Mouse (Mus musculus) hematopoietic multipotent progenitor cell, adult 10-12 weeks (in vitro differentiated cells): ENCODE data around the gene Mybbp1a. TPM values are rescaled to one million over a fixed set of nuclear protein-coding genes. Genes with fewer than 3 reads are reported as not detected.

ENCODE experiments used
- polyA plus RNA-seq: library from polyadenylated mRNA; stranded (reverse); fragments of >175 nt; gene quantifications from 2 replicates; pipeline ENCODE4 v1.2.3, GENCODE M21; 2012; ENCODE audit warnings: low replicate concordance

The Mybbp1a gene
- polyA plus RNA-seq, result 53.3 and 73.9 TPM in 2 replicates

DNA sequence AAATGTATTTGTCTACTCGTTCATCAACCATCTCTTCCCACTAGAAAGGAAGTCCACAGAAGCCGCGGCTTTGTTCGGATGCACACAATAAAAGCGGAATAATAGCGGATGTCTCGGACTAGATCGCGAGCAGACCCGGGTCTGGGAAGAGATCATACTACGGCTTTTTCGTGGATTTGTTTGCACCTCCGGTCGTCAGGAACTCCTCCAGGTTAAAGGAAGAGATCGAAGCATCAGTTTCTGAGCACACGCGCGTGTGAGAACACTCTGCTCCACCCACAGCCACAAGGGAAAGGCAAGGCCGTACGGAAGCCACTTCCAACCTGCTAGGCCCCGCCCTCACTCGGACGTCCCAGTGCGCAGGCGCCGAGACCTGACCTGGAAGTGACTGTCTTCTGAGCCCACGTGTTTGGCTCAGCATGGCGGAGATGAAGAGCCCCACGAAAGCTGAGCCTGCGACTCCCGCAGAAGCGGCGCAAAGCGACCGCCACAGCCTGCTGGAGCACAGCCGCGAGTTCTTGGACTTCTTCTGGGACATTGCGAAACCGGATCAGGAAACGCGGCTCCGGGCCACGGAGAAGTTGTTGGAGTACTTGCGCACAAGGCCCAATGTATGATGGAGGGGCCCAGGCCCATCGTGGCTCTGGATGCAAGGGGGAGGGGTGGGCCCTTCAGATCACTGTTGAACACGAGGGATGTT is at the start of gene Mybbp1a:
Mybbp1a (plus strand) TSS at position 391 of the 700 bp plus-strand sequence.

DNA sequence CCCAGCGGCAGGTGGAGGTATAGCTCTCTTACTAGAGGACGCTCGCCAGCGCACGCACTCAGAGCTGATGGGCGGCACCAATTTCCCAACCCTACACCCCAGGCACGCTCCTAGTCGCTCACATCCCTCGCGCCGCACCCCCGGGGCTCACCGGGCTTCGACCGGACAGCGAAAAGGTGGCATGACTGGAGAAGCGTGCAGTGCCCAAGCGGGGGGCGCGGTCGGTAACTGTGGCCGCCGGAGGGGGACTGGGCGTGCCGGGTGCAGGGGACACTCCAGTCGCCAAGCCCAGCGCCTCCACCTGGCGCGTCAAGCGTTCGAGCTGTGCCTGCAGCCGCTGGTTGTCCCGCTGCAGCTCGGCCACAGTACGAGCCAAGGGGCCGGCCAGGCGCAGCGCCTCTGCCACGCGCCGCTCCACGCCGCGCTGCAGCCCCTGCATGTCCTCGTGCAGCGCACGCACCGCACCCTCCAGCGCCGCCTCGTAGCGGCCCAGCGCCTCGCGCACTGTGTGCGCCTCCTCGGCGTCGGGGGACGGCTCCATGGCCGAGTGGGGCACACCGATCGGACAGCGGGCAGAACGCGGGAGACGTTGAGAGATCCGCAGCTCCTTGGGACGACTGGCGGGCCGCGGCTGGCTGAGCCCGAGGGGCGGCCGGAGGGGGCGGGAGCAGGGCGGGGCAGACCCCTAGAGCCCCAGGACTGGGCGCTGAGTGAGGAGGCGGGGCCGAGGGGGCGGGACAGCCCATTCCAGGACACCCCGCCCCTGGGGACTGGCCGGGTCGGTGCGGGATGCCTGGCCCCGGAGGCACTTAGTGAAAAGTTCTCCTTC is 29.8 kb upstream of the Mybbp1a start, which contains the start of gene Smtnl2:
Smtnl2 (minus strand) TSS at position 621 of the 829 bp plus-strand sequence.

DNA sequence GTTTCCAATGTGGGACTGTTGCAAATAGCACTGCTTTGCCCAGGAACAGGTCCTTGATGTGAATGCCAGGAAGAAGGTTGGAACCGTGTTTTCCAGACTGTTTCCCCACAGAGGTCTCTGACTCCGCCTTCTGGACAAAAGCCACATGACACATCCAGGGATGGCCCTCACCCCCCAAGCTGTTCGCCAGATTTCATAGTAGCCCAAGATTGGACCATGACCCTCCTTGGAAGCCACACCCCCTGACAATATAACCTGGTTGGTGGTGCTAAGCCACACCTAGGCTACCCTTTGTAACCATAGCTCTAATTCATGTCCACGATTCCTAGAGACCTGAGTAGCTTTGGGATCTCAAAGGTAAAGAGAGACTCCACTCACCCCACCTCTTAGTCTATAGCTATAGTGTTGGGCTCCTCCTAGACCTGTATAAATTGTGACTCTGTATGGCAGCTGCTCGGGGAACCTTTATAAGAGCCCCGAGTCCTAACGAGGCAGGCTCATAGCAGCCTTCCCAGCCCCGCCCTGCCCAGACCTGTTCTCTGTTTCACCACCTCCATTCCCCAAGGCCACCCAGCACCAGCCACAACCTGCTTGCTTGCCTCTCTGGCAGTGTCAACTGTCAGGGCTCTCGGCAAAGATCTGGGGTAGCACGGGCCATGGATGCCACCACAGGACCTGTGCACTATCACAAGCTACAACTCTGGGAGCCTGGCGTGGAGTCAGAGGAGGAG is 6.0 kb upstream of the Mybbp1a start, which contains the start of gene Ggt6:
Ggt6 (plus strand) TSS at position 564 of the 731 bp plus-strand sequence.

DNA sequence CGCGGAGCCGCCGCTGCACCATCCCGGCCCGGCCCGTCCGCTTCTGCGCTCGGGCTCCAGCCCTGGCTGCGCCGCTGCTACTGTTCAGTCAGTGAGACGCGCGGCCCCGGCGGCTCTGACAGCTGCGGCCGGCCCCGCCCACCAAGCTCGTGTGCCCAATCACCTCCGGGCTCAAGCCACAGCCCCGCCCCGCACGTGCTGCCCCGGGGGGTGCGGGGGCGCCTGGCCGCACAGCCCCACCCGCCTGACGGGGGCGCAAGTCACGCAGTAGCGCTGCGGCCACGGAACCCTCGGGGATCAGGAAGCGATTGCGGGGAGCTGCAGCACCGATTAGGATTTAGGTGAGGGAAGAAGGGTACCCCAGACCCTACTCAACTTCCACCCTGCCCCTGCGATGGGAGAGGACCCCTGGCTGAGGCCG is 48.7 kb downstream of the Mybbp1a start, which contains the start of gene Spns2:
Spns2 (minus strand) TSS at position 24 of the 421 bp plus-strand sequence.

Other genes with a start within 250 kb of the Mybbp1a start
- gene Gm43951, start 234.5 kb upstream of the Mybbp1a start, polyA plus RNA-seq, result 0.10 and 0.28 TPM in 2 replicates
- 1.9 and 2.4 TPM in 2 replicates for gene 4933427D14Rik, start 233.9 kb upstream of the Mybbp1a start, polyA plus RNA-seq
- 26.6 and 40.1 TPM in 2 replicates for gene Txndc17, start 233.8 kb upstream of the Mybbp1a start, polyA plus RNA-seq
- 0.15 and 1.4 TPM in 2 replicates for gene Med31, start 225.8 kb upstream of the Mybbp1a start, polyA plus RNA-seq
- gene Slc13a5, start 174.1 kb upstream of the Mybbp1a start, polyA plus RNA-seq, result not detected in 2 replicates
- 2.2 and 3.8 TPM in 2 replicates for gene Xaf1, start 139.7 kb upstream of the Mybbp1a start, polyA plus RNA-seq
- gene Fbxo39, start 126.9 kb upstream of the Mybbp1a start, polyA plus RNA-seq, result not detected in 2 replicates
- not detected in 2 replicates for gene Tekt1, start 78.9 kb upstream of the Mybbp1a start, polyA plus RNA-seq
- 0.08 and 0.16 TPM in 2 replicates for gene Smtnl2, start 29.6 kb upstream of the Mybbp1a start, polyA plus RNA-seq
- gene Ggt6, start 5.8 kb upstream of the Mybbp1a start, polyA plus RNA-seq, result not detected in 2 replicates
- gene Spns2, start 48.5 kb downstream of the Mybbp1a start, polyA plus RNA-seq, result 6.0 and 13.3 TPM in 2 replicates
- gene Spns3, start 109.2 kb downstream of the Mybbp1a start, polyA plus RNA-seq, result 22.8 and 35.3 TPM in 2 replicates
- gene Ube2g1, start 165.9 kb downstream of the Mybbp1a start, polyA plus RNA-seq, result 19.1 and 36.2 TPM in 2 replicates
- 12.7 and 21.6 TPM in 2 replicates for gene Ankfy1, start 248.7 kb downstream of the Mybbp1a start, polyA plus RNA-seq